8 mouse cellular contexts compared by ENCODE assay signal in genomic region chr17:33952879-33953278, GRCm38 (mm10). TPM values are rescaled to one million over a fixed set of nuclear protein-coding genes. Genes with fewer than 3 reads are reported as not detected.
DNase-seq lines count a peak whose midpoint lies in the region; ATAC-seq and TF ChIP-seq lines count a peak whose summit lies in the region.
"Had no signal": no experiment of that assay in that cellular context is flagged by ENCODE, and none has a peak within 500 bp of the region (broad histone marks: within the 10 kb centered on the region; RNA-seq: fewer than 3 reads in every experiment).

No protein-coding gene starts in this region.

- no peak for ATAC-seq in kidney, postnatal 0 days (replicated peaks; ENCODE audit: low FRiP score, low read depth)
- ATAC-seq in hindbrain, embryonic 12.5 days (ENCODE audit: low FRiP score) = no peak
- no peak for ATAC-seq in midbrain, embryonic 15.5 days (replicated peaks)

- peaks cover 25% of the 10 kb centered on the region; the same call in 1 of the 2 replicates for H3K36me3 ChIP-seq in kidney, postnatal 0 days (ENCODE audit: insufficient read depth, low read length)
- peaks cover 65% of the 10 kb centered on the region for H3K36me3 ChIP-seq in embryonic facial prominence, embryonic 10.5 days (replicated peaks)
- H3K36me3 ChIP-seq in hindbrain, embryonic 12.5 days = peaks cover 49% of the 10 kb centered on the region
- H3K36me3 ChIP-seq in midbrain, embryonic 15.5 days (replicated peaks) = peaks cover 14% of the 10 kb centered on the region

- intact Hi-C loops in left cerebral cortex, postnatal 25 days (cut with DNase I) = no loop called here

- no peak overlapping the region for H3K27ac ChIP-seq in kidney, postnatal 0 days
- no peak overlapping the region for H3K27ac ChIP-seq in embryonic facial prominence, embryonic 10.5 days (replicated peaks)
- H3K27ac ChIP-seq in hindbrain, embryonic 12.5 days = peak overlapping the region; percentile 35; the same call in 1 of the 2 replicates
- H3K27ac ChIP-seq in midbrain, embryonic 15.5 days = peak overlapping the region; percentile 4; the same call in 1 of the 2 replicates

- H3K9ac ChIP-seq in kidney, postnatal 0 days (ENCODE audit: low read depth, low read length) = 0 out of 2 replicates have a peak overlapping the region, but pooled peaks have one; percentile 35
- peak overlapping the region; percentile 19; the same call in 1 of the 2 replicates for H3K9ac ChIP-seq in hindbrain, embryonic 12.5 days
- no peak overlapping the region for H3K9ac ChIP-seq in midbrain, embryonic 15.5 days

- WGBS in kidney, postnatal 0 days = 82% methylated on average over 4 of the region's 4 CpGs
- WGBS in embryonic facial prominence, embryonic 10.5 days = 88% methylated on average over 4 of the region's 4 CpGs
- 84% methylated on average over 4 of the region's 4 CpGs for WGBS in hindbrain, embryonic 12.5 days
- 83% methylated on average over 4 of the region's 4 CpGs for WGBS in midbrain, embryonic 15.5 days

- H3K4me1 ChIP-seq in kidney, postnatal 0 days (replicated peaks; ENCODE audit: insufficient read depth, low read length) = peaks cover 29% of the 10 kb centered on the region
- peaks cover 58% of the 10 kb centered on the region for H3K4me1 ChIP-seq in embryonic facial prominence, embryonic 10.5 days
- peaks cover 65% of the 10 kb centered on the region for H3K4me1 ChIP-seq in hindbrain, embryonic 12.5 days
- peaks cover 74% of the 10 kb centered on the region for H3K4me1 ChIP-seq in midbrain, embryonic 15.5 days

- no peak overlapping the region for H3K4me2 ChIP-seq in kidney, postnatal 0 days (ENCODE audit: low read length)
- H3K4me2 ChIP-seq in hindbrain, embryonic 12.5 days (replicated peaks) = peak overlapping the region; percentile 73; the same call in 1 of the 2 replicates
- H3K4me2 ChIP-seq in midbrain, embryonic 15.5 days = no peak overlapping the region

- no peak overlapping the region for H3K4me3 ChIP-seq in kidney, postnatal 0 days (replicated peaks; ENCODE audit: low read depth, low read length)
- H3K4me3 ChIP-seq in embryonic facial prominence, embryonic 10.5 days = peak overlapping the region; percentile 85
- no peak overlapping the region for H3K4me3 ChIP-seq in hindbrain, embryonic 12.5 days
- no peak overlapping the region for H3K4me3 ChIP-seq in midbrain, embryonic 15.5 days

- no peak for TF ChIP-seq CTCF in kidney, postnatal 0 days (IDR thresholded peaks at IDR 0.05; ENCODE audit: low read depth)

- no peak for DNase-seq in kidney, postnatal 0 days (ENCODE audit: low spot score)
- DNase-seq in kidney, adult 8-10 months = no peak
- no peak for DNase-seq in embryonic facial prominence, embryonic 10.5 days (ENCODE audit: low spot score)
- no peak for DNase-seq in left cerebral cortex, postnatal 25 days (ENCODE audit: low spot score in 2 of 2)
- no peak for DNase-seq in gastrocnemius, postnatal 25 days
- DNase-seq: right cerebral cortex, postnatal 14 days had no signal

- H3K9me3 ChIP-seq in kidney, postnatal 0 days (replicated peaks; ENCODE audit: low read length) = no peaks in the 10 kb centered on the region
- H3K9me3 ChIP-seq in embryonic facial prominence, embryonic 10.5 days = no peaks in the 10 kb centered on the region
- H3K9me3 ChIP-seq in hindbrain, embryonic 12.5 days (replicated peaks) = no peaks in the 10 kb centered on the region
- H3K9me3 ChIP-seq in midbrain, embryonic 15.5 days = no peaks in the 10 kb centered on the region

- no peaks in the 10 kb centered on the region for H3K27me3 ChIP-seq in kidney, postnatal 0 days (ENCODE audit: insufficient read depth, low read length)
- H3K27me3 ChIP-seq in embryonic facial prominence, embryonic 10.5 days (replicated peaks; ENCODE audit: low read depth, poor library complexity, severe bottlenecking) = no peaks in the 10 kb centered on the region
- H3K27me3 ChIP-seq in hindbrain, embryonic 12.5 days = no peaks in the 10 kb centered on the region
- no peaks in the 10 kb centered on the region for H3K27me3 ChIP-seq in midbrain, embryonic 15.5 days (replicated peaks)

RNA-seq across cellular contexts. Expression of gene B3galt4, which starts 1.6 kb away (rescaled TPM):
- 6.7 and 8.1 TPM in 2 replicates for polyA plus RNA-seq in kidney, postnatal 0 days (2015; fragmentation: Nextera tagmentation; extraction: Ambion mirVana)
- polyA plus RNA-seq in embryonic facial prominence, embryonic 10.5 days (2016; fragmentation: Nextera tagmentation; extraction: Ambion mirVana) = 3.6 and 4.5 TPM in 2 replicates
- polyA plus RNA-seq in hindbrain, embryonic 12.5 days (2016; fragmentation: Nextera tagmentation; extraction: Ambion mirVana) = 9.9 TPM in 2 replicates
- polyA plus RNA-seq in midbrain, embryonic 15.5 days (2015; fragmentation: Nextera tagmentation; extraction: Ambion mirVana) = 14.9 and 15.1 TPM in 2 replicates
- total RNA-seq in left cerebral cortex, postnatal 25 days (2021) = 1 to 10 TPM; 5.8 to 6.4 TPM
- total RNA-seq in gastrocnemius, postnatal 25 days (2021) = 1 to 10 TPM; 1.8 to 1.9 TPM

RNA-seq across cellular contexts. Expression of gene Vps52, which starts 2.7 kb away (rescaled TPM):
- 37.7 and 40.7 TPM in 2 replicates for polyA plus RNA-seq in kidney, postnatal 0 days (2015; fragmentation: Nextera tagmentation; extraction: Ambion mirVana)
- polyA plus RNA-seq in embryonic facial prominence, embryonic 10.5 days (2016; fragmentation: Nextera tagmentation; extraction: Ambion mirVana) = 48.2 and 51.5 TPM in 2 replicates
- 65.0 and 65.9 TPM in 2 replicates for polyA plus RNA-seq in hindbrain, embryonic 12.5 days (2016; fragmentation: Nextera tagmentation; extraction: Ambion mirVana)
- 80.9 and 84.4 TPM in 2 replicates for polyA plus RNA-seq in midbrain, embryonic 15.5 days (2015; fragmentation: Nextera tagmentation; extraction: Ambion mirVana)
- total RNA-seq in left cerebral cortex, postnatal 25 days (2021) = 10 to 100 TPM; 78.4 to 81.9 TPM
- 10 to 100 TPM; 27.2 to 28.8 TPM for total RNA-seq in gastrocnemius, postnatal 25 days (2021)

RNA-seq across cellular contexts. Expression of gene Rps18, which starts 2.9 kb away (rescaled TPM):
- polyA plus RNA-seq in kidney, postnatal 0 days (2015; fragmentation: Nextera tagmentation; extraction: Ambion mirVana) = 2,059 and 2,304 TPM in 2 replicates
- polyA plus RNA-seq in embryonic facial prominence, embryonic 10.5 days (2016; fragmentation: Nextera tagmentation; extraction: Ambion mirVana) = 1,569 and 1,593 TPM in 2 replicates
- polyA plus RNA-seq in hindbrain, embryonic 12.5 days (2016; fragmentation: Nextera tagmentation; extraction: Ambion mirVana) = 834 and 931 TPM in 2 replicates
- 689 and 743 TPM in 2 replicates for polyA plus RNA-seq in midbrain, embryonic 15.5 days (2015; fragmentation: Nextera tagmentation; extraction: Ambion mirVana)
- total RNA-seq in left cerebral cortex, postnatal 25 days (2021) = 100 to 1,000 TPM; 296 to 299 TPM
- 100 to 1,000 TPM; 330 to 347 TPM for total RNA-seq in gastrocnemius, postnatal 25 days (2021)

RNA-seq across cellular contexts. Expression of gene Wdr46, which starts 12.4 kb away (rescaled TPM):
- 20.1 and 20.3 TPM in 2 replicates for polyA plus RNA-seq in kidney, postnatal 0 days (2015; fragmentation: Nextera tagmentation; extraction: Ambion mirVana)
- 62.1 and 66.0 TPM in 2 replicates for polyA plus RNA-seq in embryonic facial prominence, embryonic 10.5 days (2016; fragmentation: Nextera tagmentation; extraction: Ambion mirVana)
- 37.1 and 38.8 TPM in 2 replicates for polyA plus RNA-seq in hindbrain, embryonic 12.5 days (2016; fragmentation: Nextera tagmentation; extraction: Ambion mirVana)
- 25.9 and 26.2 TPM in 2 replicates for polyA plus RNA-seq in midbrain, embryonic 15.5 days (2015; fragmentation: Nextera tagmentation; extraction: Ambion mirVana)
- 10 to 100 TPM; 11.2 to 12.0 TPM for total RNA-seq in left cerebral cortex, postnatal 25 days (2021)
- total RNA-seq in gastrocnemius, postnatal 25 days (2021) = 10 to 100 TPM in 1 of 2 experiments, 1 to 10 TPM in 1; 9.7 to 11.6 TPM

RNA-seq across cellular contexts. Expression of gene Pfdn6, which starts 12.7 kb away (rescaled TPM):
- polyA plus RNA-seq in kidney, postnatal 0 days (2015; fragmentation: Nextera tagmentation; extraction: Ambion mirVana) = 147 and 150 TPM in 2 replicates
- polyA plus RNA-seq in embryonic facial prominence, embryonic 10.5 days (2016; fragmentation: Nextera tagmentation; extraction: Ambion mirVana) = 233 and 235 TPM in 2 replicates
- polyA plus RNA-seq in hindbrain, embryonic 12.5 days (2016; fragmentation: Nextera tagmentation; extraction: Ambion mirVana) = 173 and 180 TPM in 2 replicates
- polyA plus RNA-seq in midbrain, embryonic 15.5 days (2015; fragmentation: Nextera tagmentation; extraction: Ambion mirVana) = 178 TPM in 2 replicates
- 100 to 1,000 TPM in 1 of 2 experiments, 10 to 100 TPM in 1; 89.7 to 104 TPM for total RNA-seq in left cerebral cortex, postnatal 25 days (2021)
- 10 to 100 TPM; 52.3 to 55.8 TPM for total RNA-seq in gastrocnemius, postnatal 25 days (2021)

Comparison
In these comparisons a context has a peak if more than half of its experiments do, and no peak if none do; other contexts are left out.
1. H3K27ac ChIP-seq: peak in hindbrain, embryonic 12.5 days (single experiment) and midbrain, embryonic 15.5 days (single experiment); none in kidney, postnatal 0 days (single experiment) and embryonic facial prominence, embryonic 10.5 days (single experiment).